Mouse (Mus musculus): ENCODE measurements around the gene Vkorc1l1.

GRCm38 (mm10) chr5:129895198-129896088 lies 46.3 kb upstream of the Vkorc1l1 start, which contains the start of gene Zbed5:
- TF ChIP-seq EP300 (IDR thresholded peaks at IDR 0.05; ENCODE audit: insufficient read depth, low read depth, low read length) (no peak), CTCF (IDR thresholded peaks at IDR 0.05) (no peak)
